Mouse (Mus musculus) cortical plate, adult 2 months (tissue): ENCODE measurements around the gene Mta1.

Experiments
- CTCF ChIP-seq: fragments of 200-500 bp; IDR thresholded peaks from 2 replicates; pipeline ENCODE4 v1.5.1; 2011; ENCODE audit warnings: mild to moderate bottlenecking, control low read depth, low read length; ENCODE audit not compliant: insufficient read depth; ENCODE audit errors: extremely low read depth
- POLR2A ChIP-seq: fragments of 200-500 bp; IDR thresholded peaks from 2 replicates; pipeline ENCODE4 v1.6.1; 2011; ENCODE audit warnings: mild to moderate bottlenecking, low read length, control low read depth; ENCODE audit not compliant: insufficient read depth; ENCODE audit errors: extremely low read depth

DNA sequence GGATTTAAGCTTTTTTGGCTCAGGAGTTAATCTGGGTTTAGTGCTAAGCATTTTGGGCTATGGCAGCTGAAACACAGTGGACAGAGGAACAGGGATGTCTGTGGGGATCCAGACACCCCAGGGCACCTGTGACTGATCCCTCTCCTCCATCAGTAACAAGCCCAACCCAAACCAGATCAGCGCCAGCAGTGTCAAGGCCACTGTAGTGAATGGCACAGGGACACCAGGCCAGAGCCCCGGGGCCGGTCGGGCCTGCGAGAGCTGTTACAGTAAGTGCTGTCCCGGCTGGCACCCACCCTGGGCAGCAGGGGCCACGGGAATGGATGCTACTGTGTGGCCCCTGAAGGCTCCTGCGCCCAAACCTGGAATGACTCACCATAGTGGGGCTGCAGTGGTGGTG, 32.7 kb downstream of the Mta1 start:
- TF ChIP-seq CTCF (no peak), POLR2A (no peak)
